Mouse (Mus musculus) E14TG2a.4 (cell line): Measurements from ENCODE around the gene Entpd2.

Experiments
- H3K27me3 ChIP-seq: 2 replicates; pipeline ENCODE4 v1.6.1; 2014; ENCODE audit warnings: low read length, control low read depth; ENCODE audit not compliant: insufficient read depth
- H3K36me3 ChIP-seq: 2 replicates; pipeline ENCODE4 v1.6.1; 2014; ENCODE audit warnings: low read length, control low read depth; ENCODE audit not compliant: insufficient read depth
- H3K4me1 ChIP-seq: replicated peaks from 2 replicates; pipeline ENCODE4 v1.6.1; 2014; ENCODE audit warnings: low read depth, low read length, control low read depth
- H3K4me3 ChIP-seq: replicated peaks from 2 replicates; pipeline ENCODE4 v1.5.1; 2014; ENCODE audit warnings: mild to moderate bottlenecking, low read length
- H3K9me3 ChIP-seq: 2 replicates; pipeline ENCODE4 v1.6.1; 2014; ENCODE audit warnings: low read length, control low read depth
- CTCF ChIP-seq: conservative IDR thresholded peaks from 2 replicates; pipeline ENCODE4 v1.5.1; 2014; ENCODE audit warnings: low read length
- NANOG ChIP-seq: IDR thresholded peaks from 2 replicates; pipeline ENCODE4 v1.6.1; 2014; ENCODE audit warnings: borderline replicate concordance, low read length, mixed read lengths
- POU5F1 ChIP-seq: IDR thresholded peaks from 2 replicates; pipeline ENCODE4 v1.6.1; 2014; ENCODE audit warnings: low read length, borderline replicate concordance

The Entpd2 gene

GRCm38 (mm10) chr2:25359848-25360247 lies 35.8 kb upstream of the Entpd2 start:
- peaks cover 9% of the 10 kb centered on the region for H3K27me3 ChIP-seq
- no peak overlapping the region for H3K4me3 ChIP-seq
- H3K9me3 ChIP-seq: no peaks in the 10 kb centered on the region
- peaks cover 62% of the 10 kb centered on the region for H3K36me3 ChIP-seq
- H3K4me1 ChIP-seq: peaks cover 39% of the 10 kb centered on the region
- TF ChIP-seq CTCF (no peak), POU5F1 (no peak)

DNA sequence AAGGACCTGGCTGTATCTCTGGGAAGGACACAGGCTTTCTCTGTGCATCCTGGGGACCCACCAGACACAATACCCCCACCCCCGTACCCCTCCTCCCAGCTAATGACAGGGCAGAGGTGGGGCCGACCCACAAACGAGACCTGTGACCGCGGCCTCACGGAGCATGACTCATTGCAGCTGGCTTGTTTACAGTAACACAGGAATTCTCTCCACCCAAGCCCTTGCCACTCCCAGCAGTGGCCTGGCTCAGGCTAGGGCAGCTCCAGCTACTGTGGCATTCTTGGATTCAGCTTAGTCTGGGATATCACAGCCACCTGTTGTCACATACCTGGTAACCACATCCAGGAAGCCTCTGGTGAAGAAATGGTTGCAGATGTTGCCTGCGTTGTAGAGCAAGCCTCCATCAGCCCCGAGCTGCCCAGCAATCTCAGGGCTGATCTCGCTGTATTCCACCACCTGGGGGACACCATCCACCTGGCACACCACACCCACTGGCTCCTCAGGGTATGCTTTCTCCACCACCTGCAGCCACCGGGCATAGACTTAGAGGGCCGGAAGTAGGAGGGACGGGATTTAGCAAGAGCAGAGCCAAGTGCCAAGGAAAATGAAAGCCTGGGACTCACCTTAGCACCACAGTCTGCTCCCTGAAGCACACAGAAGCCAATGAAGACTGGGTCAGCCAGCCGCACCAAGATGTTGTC lies 32.0 kb upstream of the Entpd2 start:
- H3K27me3 ChIP-seq: peaks cover 19% of the 10 kb centered on the region
- H3K9me3 ChIP-seq: no peaks in the 10 kb centered on the region
- peak overlapping the region; percentile 95; the same call in 1 of the 2 replicates for H3K4me3 ChIP-seq
- peaks cover 34% of the 10 kb centered on the region for H3K4me1 ChIP-seq
- H3K36me3 ChIP-seq: peaks cover 54% of the 10 kb centered on the region
- TF ChIP-seq CTCF: no peak
- TF ChIP-seq NANOG: no peak
- no peak for TF ChIP-seq POU5F1

- no peak for TF ChIP-seq NANOG
- no peak for TF ChIP-seq POU5F1
- TF ChIP-seq CTCF: no peak
- Histone ChIP-seq H3K36me3 (peaks cover 54% of the 10 kb centered on the region), H3K4me1 (peaks cover 34% of the 10 kb centered on the region), H3K9me3 (no peaks in the 10 kb centered on the region), H3K27me3 (peaks cover 22% of the 10 kb centered on the region), H3K4me3 (peak overlapping the region; percentile 95)
These were observed 31.4 kb upstream of the Entpd2 start for GRCm38 (mm10) chr2:25364313-25364712.

DNA sequence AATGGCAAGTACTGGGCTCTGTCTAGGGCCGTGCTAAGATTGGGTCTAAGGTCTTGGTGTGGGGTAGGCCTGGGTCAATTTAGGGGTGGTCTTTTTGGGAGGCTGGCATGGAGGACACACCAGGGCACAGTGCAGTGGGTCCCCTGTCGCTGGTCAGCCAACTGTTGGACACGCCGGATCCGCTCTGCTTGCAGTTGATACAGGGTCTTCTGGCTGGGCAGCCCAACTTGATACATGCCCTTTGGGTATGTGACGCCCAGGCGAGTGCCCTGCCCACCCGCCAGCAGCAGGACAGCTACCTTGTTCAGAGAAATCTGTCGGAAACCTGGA lies 30.9 kb upstream of the Entpd2 start:
- Histone ChIP-seq H3K36me3 (peaks cover 50% of the 10 kb centered on the region), H3K4me1 (peaks cover 34% of the 10 kb centered on the region), H3K9me3 (no peaks in the 10 kb centered on the region), H3K27me3 (peaks cover 24% of the 10 kb centered on the region), H3K4me3 (peak overlapping the region; percentile 95)
- no peak for TF ChIP-seq POU5F1
- TF ChIP-seq CTCF: no peak
- TF ChIP-seq NANOG: no peak

- TF ChIP-seq NANOG (no peak), POU5F1 (no peak), CTCF (no peak)
- Histone ChIP-seq H3K9me3 (no peaks in the 10 kb centered on the region), H3K27me3 (peaks cover 24% of the 10 kb centered on the region)
These were observed 30.4 kb upstream of the Entpd2 start, which contains the start of gene Uap1l1 for GRCm38 (mm10) chr2:25365091-25365761. Gene Uap1l1 (minus strand): TSS chr2:25365682.

GRCm38 (mm10) chr2:25369996-25370395 lies 25.7 kb upstream of the Entpd2 start:
- Histone ChIP-seq H3K9me3 (no peaks in the 10 kb centered on the region), H3K4me1 (peaks cover 39% of the 10 kb centered on the region), H3K27me3 (peaks cover 31% of the 10 kb centered on the region), H3K36me3 (peaks cover 16% of the 10 kb centered on the region), H3K4me3 (no peak overlapping the region)
- TF ChIP-seq CTCF (no peak), NANOG (no peak), POU5F1 (no peak)

More at GRCm38 (mm10) chr2:25365091-25365761, 30.4 kb upstream of the Entpd2 start, which contains the start of gene Uap1l1:
- H3K4me3 ChIP-seq: peak within 1 kb of the TSS; percentile 95
- H3K36me3 ChIP-seq: peaks cover 45% of the 10 kb centered on the region
- peaks cover 34% of the 10 kb centered on the region for H3K4me1 ChIP-seq

DNA sequence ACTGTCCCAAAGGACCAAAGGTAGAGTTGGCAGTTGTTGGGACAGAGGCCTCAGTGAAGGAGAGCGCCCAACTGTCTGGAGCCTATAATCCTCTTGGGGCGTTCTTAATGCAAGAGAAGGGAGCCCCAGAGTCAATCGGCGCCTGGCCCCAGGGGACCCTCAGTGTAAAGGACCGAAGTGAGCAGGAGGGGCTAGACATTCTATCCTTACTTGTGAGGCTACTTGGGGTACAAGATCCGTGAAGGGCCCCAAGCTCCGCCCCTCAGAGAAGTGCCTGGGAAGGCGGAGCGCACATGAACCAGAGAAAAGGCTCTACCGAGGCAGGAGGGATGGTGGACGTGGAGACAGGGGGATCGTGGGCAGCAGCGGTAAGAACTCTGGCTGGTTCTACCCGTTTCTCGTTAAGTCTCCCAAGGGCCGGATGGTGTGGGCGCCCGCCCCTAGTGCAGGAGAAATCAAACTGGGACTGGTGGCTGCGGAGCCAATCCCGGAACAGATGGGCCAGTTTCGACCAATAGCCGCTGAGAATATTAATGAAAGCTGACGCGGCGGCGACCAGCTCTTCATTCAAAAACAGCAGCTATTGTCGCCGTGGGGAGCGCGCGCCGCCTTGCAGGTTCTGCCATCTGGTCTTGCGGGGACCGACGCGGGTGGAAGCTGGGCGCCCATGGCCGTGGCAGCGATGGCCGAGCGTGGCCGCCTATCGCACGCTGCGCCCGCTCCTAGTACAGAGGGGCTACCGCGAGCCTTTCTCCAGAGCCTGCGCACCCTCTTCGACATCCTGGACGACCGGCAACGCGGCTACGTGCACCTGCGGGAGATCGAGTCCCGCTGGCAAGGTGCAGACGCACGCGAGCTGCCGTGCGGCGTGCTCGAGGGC lies 23.7 kb upstream of the Entpd2 start, which contains the start of gene Sapcd2:
Gene Sapcd2 (plus strand): TSS at position 558 of the 880 bp plus-strand sequence.
- Histone ChIP-seq H3K4me1 (peaks cover 39% of the 10 kb centered on the region), H3K4me3 (peak within 1 kb of the TSS; percentile 92), H3K27me3 (peaks cover 29% of the 10 kb centered on the region), H3K36me3 (peaks cover 36% of the 10 kb centered on the region), H3K9me3 (no peaks in the 10 kb centered on the region)
- TF ChIP-seq CTCF (no peak), POU5F1 (no peak), NANOG (no peak)

DNA sequence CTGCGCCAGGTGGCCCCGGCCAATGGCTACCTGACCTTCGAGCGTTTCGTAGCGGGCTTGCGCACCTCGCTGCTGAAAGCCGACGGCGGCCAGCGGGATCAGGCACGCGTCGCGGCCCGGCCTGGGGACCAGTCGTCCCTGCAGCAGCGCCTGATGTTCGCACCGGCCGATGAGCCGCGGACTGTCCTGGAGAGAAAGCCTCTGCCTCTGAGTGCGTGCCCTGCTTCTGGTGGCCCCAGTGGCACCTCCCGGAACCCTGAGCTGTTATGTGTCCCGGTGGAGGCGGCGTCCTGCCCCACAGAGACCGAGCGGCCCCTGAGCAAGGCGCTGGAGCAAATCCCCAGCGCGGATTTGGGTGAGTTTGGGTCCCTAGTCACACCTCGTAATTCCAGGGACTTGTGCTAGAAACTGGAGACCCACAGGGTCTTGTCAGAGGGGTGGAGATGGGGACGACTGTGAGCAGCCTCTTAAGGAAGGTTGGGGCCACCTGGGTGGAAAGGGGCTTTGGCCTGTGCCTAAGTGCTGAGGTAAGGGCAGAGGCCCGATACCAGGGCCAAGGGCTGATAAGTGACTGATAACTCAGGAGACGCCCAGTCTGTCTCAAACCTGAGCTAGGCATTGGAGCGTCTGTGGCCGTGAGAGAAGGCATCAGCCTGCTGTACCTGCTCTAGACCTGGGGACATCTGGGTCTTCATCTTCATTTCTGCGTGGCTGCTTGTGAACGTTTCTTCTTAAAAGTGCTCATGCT lies 22.9 kb upstream of the Entpd2 start:
- H3K9me3 ChIP-seq: no peaks in the 10 kb centered on the region
- peaks cover 31% of the 10 kb centered on the region for H3K27me3 ChIP-seq
- H3K4me3 ChIP-seq: peak overlapping the region; percentile 92
- peaks cover 43% of the 10 kb centered on the region for H3K4me1 ChIP-seq
- no peak for TF ChIP-seq NANOG
- no peak for TF ChIP-seq CTCF
- TF ChIP-seq POU5F1: no peak
- peaks cover 44% of the 10 kb centered on the region for H3K36me3 ChIP-seq
